Mouse (Mus musculus): ENCODE measurements around the gene Lmbrd2. TPM values are rescaled to one million over a fixed set of nuclear protein-coding genes. Genes with fewer than 3 reads are reported as not detected.

Gene Lmbrd2
- polyA plus RNA-seq, 1 experiment from 2014 or later, result 2.1 TPM

Other genes starting within 250 kb of the Lmbrd2 start
- gene Ranbp3l, start 172.6 kb upstream of the Lmbrd2 start, polyA plus RNA-seq (2016; fragmentation: Nextera tagmentation; extraction: Ambion mirVana), result 0.12 and 0.28 TPM in 2 replicates
- 54.9 and 61.9 TPM in 2 replicates for gene Nadk2, start 69.3 kb upstream of the Lmbrd2 start, polyA plus RNA-seq (2016; fragmentation: Nextera tagmentation; extraction: Ambion mirVana)
- gene Skp2, start 14.9 kb downstream of the Lmbrd2 start, polyA plus RNA-seq (2016; fragmentation: Nextera tagmentation; extraction: Ambion mirVana), result 58.1 and 76.3 TPM in 2 replicates
- not detected in 2 replicates for gene Ugt3a1, start 136.3 kb downstream of the Lmbrd2 start, polyA plus RNA-seq (2016; fragmentation: Nextera tagmentation; extraction: Ambion mirVana)
- gene Ugt3a2, start 195.0 kb downstream of the Lmbrd2 start, polyA plus RNA-seq (2016; fragmentation: Nextera tagmentation; extraction: Ambion mirVana), result not detected in 2 replicates

Data from heart, embryonic 10.5 days (tissue).